Mouse (Mus musculus): ENCODE measurements at regions not wholly inside any gene's neighbourhood (a gene's known extent, or its start where the extent isn't known, plus 50 kb on each side); places are given as distances from the start of the nearest gene placed in this dataset.

- TF ChIP-seq MAFK (IDR thresholded peaks at IDR 0.05; ENCODE audit: insufficient read depth, low read depth, low read length): no peak
- TF ChIP-seq CHD2 (IDR thresholded peaks at IDR 0.05; ENCODE audit: low read depth, low read length): no peak
- TF ChIP-seq ZNF384 (IDR thresholded peaks at IDR 0.05; ENCODE audit: low read depth, low read length): no peak
Observed at GRCm38 (mm10) chr14:68189876-68190275, 1104.2 kb downstream of the Synb start.

Data from ES-E14 (cell line).